Mouse (Mus musculus) heart, embryonic 15.5 days (tissue): Measurements from ENCODE around the gene Pla2g1b. TPM values are rescaled to one million over a fixed set of nuclear protein-coding genes. Genes with fewer than 3 reads are reported as not detected.
"Not testable (repeated sequence)": the region's sequence is repeated elsewhere in the genome, so short reads cannot be mapped to it uniquely, and the experiment has no call there.

ENCODE experiments used
- ATAC-seq: fragments of 200-750 bp; cut with Nextera tagmentation; replicated peaks from 2 replicates; pipeline ENCODE4 v1.8.0; 2017; ENCODE audit warnings: low read depth, moderate TSS enrichment; ENCODE audit not compliant: insufficient number of reproducible peaks, insufficient read depth, low FRiP score
- H3K27ac ChIP-seq: fragments of 300-500 bp; sonication (generic); 2 replicates; pipeline ENCODE4 v1.5.1; 2015; ENCODE audit warnings: mild to moderate bottlenecking, inconsistent platforms
- H3K27me3 ChIP-seq: fragments of 300-500 bp; sonication (generic); 2 replicates; pipeline ENCODE4 v1.6.1; 2015; ENCODE audit warnings: inconsistent platforms
- H3K36me3 ChIP-seq: fragments of 300-500 bp; sonication (generic); 2 replicates; pipeline ENCODE4 v1.6.1; 2015; ENCODE audit warnings: mild to moderate bottlenecking, inconsistent platforms
- H3K4me1 ChIP-seq: fragments of 300-500 bp; sonication (generic); replicated peaks from 2 replicates; pipeline ENCODE4 v1.6.1; 2015; ENCODE audit warnings: inconsistent platforms
- H3K4me2 ChIP-seq: fragments of 300-500 bp; sonication (generic); 2 replicates; pipeline ENCODE4 v1.6.1; 2015; ENCODE audit warnings: inconsistent platforms, mild to moderate bottlenecking, moderate library complexity
- H3K4me3 ChIP-seq: fragments of 300-500 bp; sonication (generic); 2 replicates; pipeline ENCODE4 v1.5.1; 2015; ENCODE audit warnings: mild to moderate bottlenecking, inconsistent platforms
- H3K9ac ChIP-seq: fragments of 300-500 bp; sonication (generic); 2 replicates; pipeline ENCODE4 v1.6.1; 2015; ENCODE audit warnings: mild to moderate bottlenecking, inconsistent platforms
- H3K9me3 ChIP-seq: fragments of 300-500 bp; sonication (generic); replicated peaks from 2 replicates; pipeline ENCODE4 v1.6.1; 2016; ENCODE audit warnings: inconsistent platforms
- WGBS: fragments of 180-500 bp; shearing (Covaris S2); methylation state at CpG from one replicate; pipeline ENCODE4 v1.1.7; 2015; ENCODE audit warnings: mixed read lengths; 5-methylcytosine and 5-hydroxymethylcytosine counted together
- polyA plus RNA-seq: library from polyadenylated mRNA; unstranded; fragments of >200 nt; fragmentation: Nextera tagmentation; extraction: Ambion mirVana; gene quantifications from 2 replicates; pipeline ENCODE4 v1.2.1, GENCODE M21; 2015

Pla2g1b gene
- polyA plus RNA-seq, 1 experiment from 2014 or later = 0.52 TPM

DNA sequence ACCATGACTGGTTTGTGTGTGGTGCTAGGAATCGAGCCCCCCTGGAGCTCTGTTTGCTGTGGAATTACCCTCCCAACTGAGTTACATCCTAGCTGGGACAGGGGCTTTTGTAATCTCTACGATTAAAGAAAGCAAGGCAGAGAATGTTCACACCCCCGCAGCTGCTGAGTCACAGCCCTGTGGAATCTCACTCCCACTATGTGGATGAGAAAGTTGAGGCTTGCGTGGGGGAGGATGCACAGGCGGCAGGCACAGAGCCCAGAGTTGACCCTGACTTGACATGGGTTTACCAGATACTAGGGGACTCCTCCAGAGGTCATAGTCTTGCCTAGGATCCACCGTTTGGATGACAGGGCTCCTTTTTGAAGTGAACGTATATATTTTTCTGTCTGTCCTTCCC is 31.0 kb downstream of the Pla2g1b start:
- H3K27ac ChIP-seq = no peak overlapping the region
- no peak overlapping the region for H3K4me3 ChIP-seq
- peaks cover 17% of the 10 kb centered on the region for H3K4me1 ChIP-seq
- no peaks in the 10 kb centered on the region for H3K36me3 ChIP-seq
- WGBS = 62% methylated on average over 7 of the region's 7 CpGs
- no peak for ATAC-seq
- H3K4me2 ChIP-seq = no peak overlapping the region
- no peaks in the 10 kb centered on the region for H3K27me3 ChIP-seq
- H3K9me3 ChIP-seq = no peaks in the 10 kb centered on the region
- H3K9ac ChIP-seq = no peak overlapping the region

DNA sequence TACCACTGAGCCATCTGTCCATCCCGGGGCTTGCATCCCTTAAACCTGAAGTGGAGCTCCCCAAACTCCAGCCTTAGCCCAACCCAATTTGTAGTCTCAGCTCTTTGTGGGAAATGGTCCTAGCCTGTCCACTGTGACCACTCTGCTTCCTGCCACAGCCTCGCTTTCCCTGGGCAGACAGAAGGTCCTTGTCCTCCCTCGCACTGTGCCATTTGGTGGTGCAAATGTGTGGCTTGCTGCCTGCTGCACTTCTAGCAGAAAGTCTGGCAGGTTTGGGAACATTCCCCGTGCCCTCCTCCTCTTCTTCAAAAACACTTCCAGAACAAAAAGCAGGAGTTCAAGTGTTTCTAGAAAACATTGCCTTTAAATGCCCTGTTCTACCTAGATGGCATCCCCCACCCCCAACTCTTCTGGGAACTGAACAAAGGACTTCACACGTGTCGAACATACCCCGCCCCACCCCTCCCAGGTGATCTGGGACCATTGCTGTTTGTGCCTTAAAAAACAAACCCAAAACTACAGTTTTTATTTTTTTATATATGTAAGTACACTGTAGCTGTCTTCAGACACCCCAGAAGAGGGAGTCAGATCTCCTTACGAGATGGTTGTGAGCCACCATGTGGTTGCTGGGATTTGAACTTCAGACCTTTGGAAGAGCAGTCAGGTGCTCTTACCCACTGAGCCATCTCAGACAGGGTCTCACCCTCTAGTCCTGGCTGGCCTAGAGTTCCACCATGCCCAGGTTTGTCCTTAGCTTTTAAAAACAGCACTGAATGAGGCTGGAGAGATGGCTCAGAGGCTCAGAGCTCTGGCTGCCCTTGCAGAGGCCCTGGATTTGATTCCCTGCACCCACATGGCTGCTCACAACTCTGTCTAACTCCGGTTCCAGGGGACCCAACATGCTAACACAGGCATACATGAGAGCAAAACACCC is 32.5 kb downstream of the Pla2g1b start:
- H3K27ac ChIP-seq = no peak overlapping the region

GRCm38 (mm10) chr5:115500383-115500935 is 34.4 kb downstream of the Pla2g1b start:
- Histone ChIP-seq H3K4me3 (no peak overlapping the region), H3K4me1 (no peaks in the 10 kb centered on the region), H3K9me3 (no peaks in the 10 kb centered on the region), H3K27me3 (no peaks in the 10 kb centered on the region), H3K4me2 (no peak overlapping the region), H3K27ac (no peak overlapping the region), H3K9ac (no peak overlapping the region), H3K36me3 (no peaks in the 10 kb centered on the region)
- no peak for ATAC-seq
- WGBS = 72% methylated on average over 12 of the region's 12 CpGs

More for the DNA sequence above, 32.5 kb downstream of the Pla2g1b start:
- WGBS = 50% methylated on average over 9 of the region's 9 CpGs
- Histone ChIP-seq H3K4me2 (no peak overlapping the region), H3K9ac (no peak overlapping the region), H3K9me3 (no peaks in the 10 kb centered on the region), H3K4me1 (peaks cover 5% of the 10 kb centered on the region), H3K36me3 (no peaks in the 10 kb centered on the region), H3K27me3 (no peaks in the 10 kb centered on the region), H3K4me3 (no peak overlapping the region)
- no peak for ATAC-seq

DNA sequence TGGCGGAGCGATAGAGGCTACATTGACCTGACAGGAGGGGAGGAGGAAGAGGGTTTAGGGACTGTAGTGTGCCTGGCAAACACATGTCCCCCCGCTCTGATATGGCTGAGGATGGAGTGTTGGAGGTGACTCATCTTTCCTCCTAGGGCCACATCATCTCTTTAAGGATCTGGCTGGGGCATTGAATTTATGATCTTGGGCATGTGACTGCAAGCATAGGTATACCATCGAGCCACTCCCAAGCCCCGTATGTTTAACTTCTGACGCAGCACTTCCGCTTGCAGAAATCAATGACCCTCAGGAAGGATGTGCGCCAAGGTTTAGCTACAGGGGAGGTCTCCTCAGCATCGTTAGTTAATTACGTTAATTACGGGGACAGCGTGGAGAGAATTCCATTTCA is 37.0 kb downstream of the Pla2g1b start:
- H3K9me3 ChIP-seq = no peaks in the 10 kb centered on the region
- H3K27ac ChIP-seq = no peak overlapping the region
- no peaks in the 10 kb centered on the region for H3K36me3 ChIP-seq
- H3K4me1 ChIP-seq = peaks cover 10% of the 10 kb centered on the region
- no peak overlapping the region for H3K4me3 ChIP-seq
- no peak for ATAC-seq
- H3K27me3 ChIP-seq = no peaks in the 10 kb centered on the region
- no peak overlapping the region for H3K9ac ChIP-seq
- H3K4me2 ChIP-seq = no peak overlapping the region
- WGBS = 50% methylated on average over 12 of the region's 12 CpGs

- 67% methylated on average over 4 of the region's 4 CpGs for WGBS
These were observed 39.6 kb downstream of the Pla2g1b start for GRCm38 (mm10) chr5:115505617-115506016.

GRCm38 (mm10) chr5:115506454-115507201 is 40.6 kb downstream of the Pla2g1b start, which contains the start of gene Pxn:
Gene Pxn, plus strand, starts transcription at chr5:115506676.
- ATAC-seq = peak; percentile 85
- WGBS = under 1% methylated on average over 56 of the region's 74 CpGs
- peak within 1 kb of the TSS; percentile 76 for H3K27ac ChIP-seq
- peaks cover 33% of the 10 kb centered on the region for H3K4me1 ChIP-seq
- H3K4me2 ChIP-seq = peak within 1 kb of the TSS; percentile 74
- no peaks in the 10 kb centered on the region for H3K9me3 ChIP-seq
- no peaks in the 10 kb centered on the region for H3K36me3 ChIP-seq
- peak within 1 kb of the TSS; percentile 95 for H3K9ac ChIP-seq
- H3K4me3 ChIP-seq = peak within 1 kb of the TSS; percentile 92
- no peaks in the 10 kb centered on the region for H3K27me3 ChIP-seq

More at GRCm38 (mm10) chr5:115505617-115506016, 39.6 kb downstream of the Pla2g1b start:
- not testable (repeated sequence) for H3K36me3 ChIP-seq, H3K9me3 ChIP-seq, H3K27me3 ChIP-seq, H3K27ac ChIP-seq, H3K9ac ChIP-seq, H3K4me3 ChIP-seq, H3K4me2 ChIP-seq, ATAC-seq
- peaks cover 33% of the 10 kb centered on the region for H3K4me1 ChIP-seq

- Histone ChIP-seq H3K27ac (peak overlapping the region; percentile 76), H3K4me1 (peaks cover 35% of the 10 kb centered on the region), H3K27me3 (no peaks in the 10 kb centered on the region), H3K36me3 (no peaks in the 10 kb centered on the region), H3K9ac (peak overlapping the region; percentile 95), H3K9me3 (no peaks in the 10 kb centered on the region), H3K4me2 (peak overlapping the region; percentile 74), H3K4me3 (peak overlapping the region; percentile 92)
- ATAC-seq = peak; percentile 13; the same call in 1 of the 2 replicates
- 13% methylated on average over 12 of the region's 12 CpGs for WGBS
These were observed 41.4 kb downstream of the Pla2g1b start for GRCm38 (mm10) chr5:115507267-115507980.

- H3K4me3 ChIP-seq = peak overlapping the region; percentile 92
- H3K27ac ChIP-seq = peak overlapping the region; percentile 76
- H3K4me1 ChIP-seq = peaks cover 36% of the 10 kb centered on the region
- no peak for ATAC-seq
- no peaks in the 10 kb centered on the region for H3K27me3 ChIP-seq
- peak overlapping the region; percentile 74 for H3K4me2 ChIP-seq
- H3K9ac ChIP-seq = peak overlapping the region; percentile 95
- H3K9me3 ChIP-seq = no peaks in the 10 kb centered on the region
- WGBS = 30% methylated on average over 18 of the region's 18 CpGs
- no peaks in the 10 kb centered on the region for H3K36me3 ChIP-seq
These were observed 42.2 kb downstream of the Pla2g1b start for GRCm38 (mm10) chr5:115507981-115508858.

GRCm38 (mm10) chr5:115508859-115509147 is 42.7 kb downstream of the Pla2g1b start:
- Histone ChIP-seq H3K27me3 (no peaks in the 10 kb centered on the region), H3K9me3 (no peaks in the 10 kb centered on the region), H3K27ac (peak overlapping the region; percentile 76), H3K9ac (peak overlapping the region; percentile 95), H3K4me2 (peak overlapping the region; percentile 74), H3K4me1 (peaks cover 41% of the 10 kb centered on the region), H3K4me3 (peak overlapping the region; percentile 92), H3K36me3 (no peaks in the 10 kb centered on the region)
- WGBS = 40% methylated on average over 10 of the region's 10 CpGs
- no peak for ATAC-seq

- no peak for ATAC-seq
- Histone ChIP-seq H3K4me3 (peak overlapping the region; percentile 92), H3K36me3 (no peaks in the 10 kb centered on the region), H3K4me2 (peak overlapping the region; percentile 74), H3K4me1 (peaks cover 46% of the 10 kb centered on the region), H3K9ac (peak overlapping the region; percentile 43; the same call in 1 of the 2 replicates), H3K27ac (peak overlapping the region; percentile 76), H3K27me3 (no peaks in the 10 kb centered on the region), H3K9me3 (no peaks in the 10 kb centered on the region)
- 43% methylated on average over 15 of the region's 15 CpGs for WGBS
These were observed 43.3 kb downstream of the Pla2g1b start for GRCm38 (mm10) chr5:115509321-115509761.
